ENCODE assay signal across 8 mouse cellular contexts in the genomic region with DNA sequence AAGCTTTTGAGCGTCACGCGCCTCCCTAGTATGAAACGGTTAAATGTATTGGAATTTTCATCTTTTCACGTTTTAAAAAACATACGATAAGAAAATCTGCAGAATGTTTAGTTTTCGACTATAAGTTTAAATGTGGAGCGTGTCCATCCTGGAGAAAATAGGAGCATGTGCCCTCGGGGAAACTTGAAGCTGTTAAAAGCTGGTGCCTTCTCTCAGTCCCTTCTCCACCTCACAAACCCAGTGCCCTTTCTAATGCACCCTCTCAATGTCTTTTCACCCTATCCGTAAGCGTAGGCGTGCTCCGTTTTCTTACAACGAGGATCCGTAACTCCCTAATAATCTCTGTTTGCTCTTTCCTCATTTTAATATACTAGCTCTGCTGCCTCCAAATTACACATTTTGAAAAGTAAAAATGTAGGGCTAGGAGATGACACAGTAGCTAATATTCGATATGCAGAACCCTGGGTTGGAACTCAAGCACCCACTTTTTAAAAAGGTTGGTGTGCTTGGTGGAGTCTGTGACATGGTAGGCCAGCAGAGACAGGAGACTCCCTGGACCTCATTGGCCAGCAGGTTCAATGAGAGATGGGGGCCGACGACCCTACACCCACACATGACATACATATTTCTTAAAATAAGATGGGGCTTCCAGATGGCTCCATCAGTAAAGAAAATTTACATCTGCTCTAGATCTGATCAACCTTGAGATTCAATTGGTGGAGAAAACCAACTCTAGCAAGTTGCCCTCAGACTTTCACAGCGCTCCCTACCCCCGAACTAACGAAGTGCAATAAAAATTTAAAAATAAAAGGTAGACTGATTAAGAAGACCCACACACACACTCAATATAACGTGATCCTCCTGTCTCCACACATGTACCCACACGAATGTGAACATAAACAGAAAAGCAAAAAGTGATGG. TPM values are rescaled to one million over a fixed set of nuclear protein-coding genes. Genes with fewer than 3 reads are reported as not detected.
DNase-seq lines count a peak whose midpoint lies in the region; ATAC-seq and TF ChIP-seq lines count a peak whose summit lies in the region.

No protein-coding gene starts in this region.

- no peaks in the 10 kb centered on the region for H3K9me3 ChIP-seq in kidney, embryonic 14.5 days (ENCODE audit: control insufficient read depth, low read length)
- H3K9me3 ChIP-seq in G1E (replicated peaks), result no peaks in the 10 kb centered on the region
- H3K9me3 ChIP-seq in forebrain, embryonic 10.5 days, result no peaks in the 10 kb centered on the region

- peak overlapping the region; percentile 65 for H3K4me2 ChIP-seq in kidney, embryonic 14.5 days (replicated peaks; ENCODE audit: low read depth, low read length)

- H3K9ac ChIP-seq in kidney, embryonic 14.5 days (ENCODE audit: low read depth, low read length), result peak overlapping the region; percentile 94

- H3K4me3 ChIP-seq in kidney, embryonic 14.5 days (ENCODE audit: low read length), result peak overlapping the region; percentile 89
- peak overlapping the region; percentile 74 for H3K4me3 ChIP-seq in G1E (ENCODE audit: low read depth, low read length)
- H3K4me3 ChIP-seq in forebrain, embryonic 10.5 days, result peak overlapping the region; percentile 80

- no peak for TF ChIP-seq CTCF in G1E (IDR thresholded peaks at IDR 0.05; ENCODE audit: low read depth, low read length)

- peaks cover 28% of the 10 kb centered on the region for H3K36me3 ChIP-seq in kidney, embryonic 14.5 days (ENCODE audit: control insufficient read depth, insufficient read depth, low read length)
- H3K36me3 ChIP-seq in G1E (replicated peaks), result peaks cover 28% of the 10 kb centered on the region
- peaks cover 31% of the 10 kb centered on the region for H3K36me3 ChIP-seq in forebrain, embryonic 10.5 days (replicated peaks)
- peaks cover 10% of the 10 kb centered on the region for H3K36me3 ChIP-seq in splenic B cell, adult 2 months (ENCODE audit: control insufficient read depth, insufficient read depth, low read length, poor library complexity, severe bottlenecking)

- H3K27ac ChIP-seq in kidney, embryonic 14.5 days (ENCODE audit: low read depth, low read length), result no peak overlapping the region
- peak overlapping the region; percentile 96 for H3K27ac ChIP-seq in forebrain, embryonic 10.5 days

- ATAC-seq in kidney, embryonic 14.5 days (ENCODE audit: low FRiP score, low TSS enrichment), result no peak
- ATAC-seq in G1E (ENCODE audit: extremely low read depth, insufficient number of reproducible peaks, low FRiP score, poor library complexity, severe bottlenecking), result no peak
- no peak for ATAC-seq in inflammation-experienced regulatory T-cells, adult 6 months

- no peaks in the 10 kb centered on the region for H3K27me3 ChIP-seq in kidney, embryonic 14.5 days (ENCODE audit: control insufficient read depth, insufficient read depth, low read length)
- no peaks in the 10 kb centered on the region for H3K27me3 ChIP-seq in G1E (ENCODE audit: insufficient read depth, low read length)
- no peaks in the 10 kb centered on the region for H3K27me3 ChIP-seq in forebrain, embryonic 10.5 days (ENCODE audit: poor library complexity, severe bottlenecking)
- no peaks in the 10 kb centered on the region for H3K27me3 ChIP-seq in splenic B cell, adult 2 months (ENCODE audit: control insufficient read depth, insufficient read depth, low read length, poor library complexity, severe bottlenecking)

- 26% methylated on average over 23 of the region's 23 CpGs for WGBS in kidney, embryonic 14.5 days
- 29% methylated on average over 23 of the region's 23 CpGs for WGBS in forebrain, embryonic 10.5 days

- H3K4me1 ChIP-seq in kidney, embryonic 14.5 days (ENCODE audit: control insufficient read depth, insufficient read depth, low read length), result peaks cover 8% of the 10 kb centered on the region; the same call in 1 of the 2 replicates
- H3K4me1 ChIP-seq in G1E (ENCODE audit: insufficient read depth, low read depth, low read length), result peaks cover 27% of the 10 kb centered on the region
- peaks cover 16% of the 10 kb centered on the region for H3K4me1 ChIP-seq in forebrain, embryonic 10.5 days

- DNase-seq in kidney, postnatal 25 days, result no peak
- DNase-seq in G1E (ENCODE audit: low spot score) (no peak), liver (peak; percentile 8)
- DNase-seq in forebrain, embryonic 10.5 days (ENCODE audit: extremely low spot score, low spot score), result no peak
- DNase-seq in splenic B cell, adult 2 months (ENCODE audit: low read depth, low spot score), result peak; percentile 15
- DNase-seq in c-Kit-positive CD71-positive TER-119-positive erythroid progenitor cells, embryonic 14.5 days (ENCODE audit: low spot score), result no peak

RNA-seq across cellular contexts. Expression of gene Rps27a, which starts 0.9 kb away (rescaled TPM):
- 1,394 and 1,989 TPM in 2 replicates for polyA plus RNA-seq in kidney, embryonic 14.5 days (2014; fragmentation: Nextera tagmentation; extraction: Ambion mirVana)
- total RNA-seq in G1E (2014; fragmentation: Nextera tagmentation), result 927 and 1,016 TPM in 2 replicates
- 861 and 868 TPM in 2 replicates for total RNA-seq in G1E (2017)
- 115 and 138 TPM in 2 replicates for polyA plus RNA-seq in G1E (2012)
- polyA plus RNA-seq in forebrain, embryonic 10.5 days (2016; fragmentation: Nextera tagmentation; extraction: Ambion mirVana), result 1,077 and 1,102 TPM in 2 replicates
- polyA plus RNA-seq in inflammation-experienced regulatory T-cells, adult 6 months (2017; shearing (Covaris generic)), result 1,000 to 10,000 TPM in 2 of 3 experiments, 100 to 1,000 TPM in 1; 892 to 1,752 (median 1,284) TPM

RNA-seq across cellular contexts. Expression of gene Clhc1, which starts 1.0 kb away (rescaled TPM):
- polyA plus RNA-seq in kidney, embryonic 14.5 days (2014; fragmentation: Nextera tagmentation; extraction: Ambion mirVana), result 0.27 and 0.53 TPM in 2 replicates
- total RNA-seq in G1E (2014; fragmentation: Nextera tagmentation) (1.3 TPM in 1 of 2 replicates, not detected in the other), G1E (2017) (1.1 and 1.4 TPM in 2 replicates)
- polyA plus RNA-seq in G1E (2012), result 0.09 TPM in 1 of 2 replicates, not detected in the other
- polyA plus RNA-seq in forebrain, embryonic 10.5 days (2016; fragmentation: Nextera tagmentation; extraction: Ambion mirVana), result 0.21 and 0.37 TPM in 2 replicates
- polyA plus RNA-seq in inflammation-experienced regulatory T-cells, adult 6 months (2017; shearing (Covaris generic)), result 1 to 10 TPM in 2 of 3 experiments, under 1 TPM in 1; 0.69 to 1.8 (median 1.4) TPM

RNA-seq across cellular contexts. Expression of gene Mtif2, which starts 22.6 kb away (rescaled TPM):
- polyA plus RNA-seq in kidney, embryonic 14.5 days (2014; fragmentation: Nextera tagmentation; extraction: Ambion mirVana), result 45.5 and 48.7 TPM in 2 replicates
- 70.0 and 72.2 TPM in 2 replicates for total RNA-seq in G1E (2014; fragmentation: Nextera tagmentation)
- total RNA-seq in G1E (2017), result 81.1 and 105 TPM in 2 replicates
- 8.5 and 11.8 TPM in 2 replicates for polyA plus RNA-seq in G1E (2012)
- 51.3 and 53.6 TPM in 2 replicates for polyA plus RNA-seq in forebrain, embryonic 10.5 days (2016; fragmentation: Nextera tagmentation; extraction: Ambion mirVana)
- 10 to 100 TPM; 54.9 to 68.0 (median 59.2) TPM for polyA plus RNA-seq in inflammation-experienced regulatory T-cells, adult 6 months (2017; shearing (Covaris generic))

RNA-seq across cellular contexts. Expression of gene Prorsd1, which starts 33.9 kb away (rescaled TPM):
- polyA plus RNA-seq in kidney, embryonic 14.5 days (2014; fragmentation: Nextera tagmentation; extraction: Ambion mirVana), result 36.0 and 41.2 TPM in 2 replicates
- total RNA-seq in G1E (2014; fragmentation: Nextera tagmentation), result 41.5 and 47.5 TPM in 2 replicates
- 129 and 135 TPM in 2 replicates for total RNA-seq in G1E (2017)
- polyA plus RNA-seq in G1E (2012), result 10.5 and 34.9 TPM in 2 replicates
- polyA plus RNA-seq in forebrain, embryonic 10.5 days (2016; fragmentation: Nextera tagmentation; extraction: Ambion mirVana), result 19.3 and 19.4 TPM in 2 replicates
- polyA plus RNA-seq in inflammation-experienced regulatory T-cells, adult 6 months (2017; shearing (Covaris generic)), result 10 to 100 TPM; 41.2 to 47.8 (median 47.3) TPM

Comparison
In these comparisons a context has a peak if more than half of its experiments do, and no peak if none do; other contexts are left out.
1. DNase-seq: peak in liver (single experiment) and splenic B cell, adult 2 months (single experiment); none in kidney, postnatal 25 days (0 of 2), G1E (single experiment), forebrain, embryonic 10.5 days (single experiment) and c-Kit-positive CD71-positive TER-119-positive erythroid progenitor cells, embryonic 14.5 days (single experiment).
2. Peak in every context shown above with its lines, with median percentiles within 50 percentile points of each other: H3K4me3 ChIP-seq.